13 mouse cellular contexts compared by ENCODE assay signal in genomic region chr11:98289873-98290272, GRCm38 (mm10). TPM values are rescaled to one million over a fixed set of nuclear protein-coding genes. Genes with fewer than 3 reads are reported as not detected.
DNase-seq lines count a peak whose midpoint lies in the region; ATAC-seq and TF ChIP-seq lines count a peak whose summit lies in the region.
"Had no signal": no experiment of that assay in that cellular context is flagged by ENCODE, and none has a peak within 500 bp of the region (broad histone marks: within the 10 kb centered on the region; RNA-seq: fewer than 3 reads in every experiment).

No protein-coding gene starts in this region.

- H3K4me3 ChIP-seq in left cerebral cortex, adult 2 months = no peak overlapping the region
- no peak overlapping the region for H3K4me3 ChIP-seq in forebrain, embryonic 14.5 days (ENCODE audit: low read depth, low read length)
- H3K4me3 ChIP-seq in midbrain, postnatal 0 days (ENCODE audit: low read depth, low read length) = no peak overlapping the region

- H3K4me1 ChIP-seq in forebrain, embryonic 14.5 days (ENCODE audit: control insufficient read depth, insufficient read depth, low read length) = peaks cover 52% of the 10 kb centered on the region
- 0 out of 2 replicates have a peak, but pooled peaks cover 4% of the 10 kb centered on the region for H3K4me1 ChIP-seq in midbrain, postnatal 0 days (ENCODE audit: insufficient read depth, low read length)

- H3K9me3 ChIP-seq in forebrain, embryonic 14.5 days (replicated peaks; ENCODE audit: control insufficient read depth, low read length) = no peaks in the 10 kb centered on the region
- H3K9me3 ChIP-seq in midbrain, postnatal 0 days (ENCODE audit: low read length) = no peaks in the 10 kb centered on the region

- no peaks in the 10 kb centered on the region for H3K27me3 ChIP-seq in forebrain, embryonic 14.5 days (replicated peaks; ENCODE audit: control insufficient read depth, insufficient read depth, low read length)
- no peaks in the 10 kb centered on the region for H3K27me3 ChIP-seq in midbrain, postnatal 0 days (ENCODE audit: insufficient read depth, low read length)

- no peak overlapping the region for H3K4me2 ChIP-seq in forebrain, embryonic 14.5 days (ENCODE audit: low read length)
- no peak overlapping the region for H3K4me2 ChIP-seq in midbrain, postnatal 0 days (ENCODE audit: low read depth, low read length, poor library complexity, severe bottlenecking)

- no peaks in the 10 kb centered on the region for H3K36me3 ChIP-seq in forebrain, embryonic 14.5 days (ENCODE audit: control insufficient read depth, insufficient read depth, low read length)
- H3K36me3 ChIP-seq in midbrain, postnatal 0 days (ENCODE audit: insufficient read depth, low read length) = no peaks in the 10 kb centered on the region

- H3K9ac ChIP-seq in forebrain, embryonic 14.5 days (ENCODE audit: low read length) = no peak overlapping the region
- H3K9ac ChIP-seq in midbrain, postnatal 0 days (replicated peaks; ENCODE audit: low read length, poor library complexity, severe bottlenecking) = 0 out of 2 replicates have a peak overlapping the region, but pooled peaks have one; percentile 19

- TF ChIP-seq CTCF in left cerebral cortex, adult 2 months (IDR thresholded peaks at IDR 0.05) = no peak
- TF ChIP-seq CTCF in midbrain, postnatal 0 days (IDR thresholded peaks at IDR 0.05) = no peak

- peak; percentile 27 for ATAC-seq in forebrain, embryonic 14.5 days
- ATAC-seq in midbrain, postnatal 0 days (ENCODE audit: low FRiP score) = no peak
- ATAC-seq: inflammation-experienced regulatory T-cells, adult 6 months had no signal

- intact Hi-C loops in left cerebral cortex, adult 2 months (cut with DNase I) = no loop called here
- intact Hi-C loops in left cerebral cortex, postnatal 10 days (cut with DNase I) = no loop called here

- DNase-seq in cerebellum, adult 9-10 months = peak; percentile 64
- DNase-seq in cerebellum, adult 11 months = no peak
- peak; percentile 34 to 38 for DNase-seq in left cerebral cortex, adult 2 months (ENCODE audit: extremely low spot score in 1 of 2, low spot score in 2 of 2)
- DNase-seq in left cerebral cortex, postnatal 10 days (ENCODE audit: extremely low spot score in 1 of 2, low spot score in 2 of 2) = no peak
- peak; percentile 90 for DNase-seq in forebrain, embryonic 14.5 days (ENCODE audit: low spot score)
- DNase-seq in midbrain, postnatal 0 days (ENCODE audit: low spot score) = peak; percentile 65
- no peak for DNase-seq in thymus, postnatal 36 days
- no peak for DNase-seq in spleen, postnatal 10 days (ENCODE audit: low spot score in 2 of 2)
- DNase-seq: adrenal gland, adult 2 months; heart, adult 18-20 months; lung, adult 2 months had no signal

- H3K27ac ChIP-seq in left cerebral cortex, adult 2 months = no peak overlapping the region
- peak overlapping the region; percentile 92 for H3K27ac ChIP-seq in forebrain, embryonic 14.5 days (ENCODE audit: low read depth, low read length)
- no peak overlapping the region for H3K27ac ChIP-seq in midbrain, postnatal 0 days (ENCODE audit: low read depth, low read length)

- WGBS in forebrain, embryonic 14.5 days = 23% methylated on average over 13 of the region's 13 CpGs
- WGBS in midbrain, postnatal 0 days = 34% methylated on average over 13 of the region's 13 CpGs

RNA-seq across cellular contexts. Expression of gene Neurod2, which starts 39.6 kb away (rescaled TPM):
- total RNA-seq in left cerebral cortex, adult 2 months (2021) = 10 to 100 TPM; 70.2 to 76.3 TPM
- 10 to 100 TPM; 63.4 to 67.0 TPM for total RNA-seq in left cerebral cortex, postnatal 10 days (2021)
- polyA plus RNA-seq in forebrain, embryonic 14.5 days (2014; fragmentation: Nextera tagmentation; extraction: Ambion mirVana) = 64.1 and 90.9 TPM in 2 replicates
- total RNA-seq in midbrain, postnatal 0 days (2014; rRNA removed) = 11.6 and 24.4 TPM in 2 replicates
- 2.1 and 3.3 TPM in 2 replicates for polyA plus RNA-seq in midbrain, postnatal 0 days (2015; fragmentation: Nextera tagmentation; extraction: Ambion mirVana)
- total RNA-seq: adrenal gland, adult 2 months; heart, adult 18-20 months had no signal
- polyA plus RNA-seq: adrenal gland, adult 2 months; inflammation-experienced regulatory T-cells, adult 6 months; lung, adult 2 months; urinary bladder, adult 2 months had no signal

RNA-seq across cellular contexts. Expression of gene Ppp1r1b, which starts 58.3 kb away (rescaled TPM):
- total RNA-seq in left cerebral cortex, adult 2 months (2021) = 100 to 1,000 TPM; 146 to 208 TPM
- total RNA-seq in left cerebral cortex, postnatal 10 days (2021) = 100 to 1,000 TPM in 1 of 2 experiments, 10 to 100 TPM in 1; 59.5 to 126 TPM
- 33.1 and 42.2 TPM in 2 replicates for polyA plus RNA-seq in forebrain, embryonic 14.5 days (2014; fragmentation: Nextera tagmentation; extraction: Ambion mirVana)
- total RNA-seq in midbrain, postnatal 0 days (2014; rRNA removed) = 1.8 and 5.0 TPM in 2 replicates
- 4.2 and 5.3 TPM in 2 replicates for polyA plus RNA-seq in midbrain, postnatal 0 days (2015; fragmentation: Nextera tagmentation; extraction: Ambion mirVana)
- polyA plus RNA-seq: inflammation-experienced regulatory T-cells, adult 6 months had no signal

Comparison
In these comparisons a context has a peak if more than half of its experiments do, and no peak if none do; other contexts are left out.
1. DNase-seq: peak in cerebellum, adult 9-10 months (single experiment), left cerebral cortex, adult 2 months (2 of 2), forebrain, embryonic 14.5 days (single experiment) and midbrain, postnatal 0 days (single experiment); none in cerebellum, adult 11 months (single experiment), left cerebral cortex, postnatal 10 days (0 of 2), thymus, postnatal 36 days (0 of 2) and spleen, postnatal 10 days (0 of 2).
2. RNA of gene Ppp1r1b, which starts 58.3 kb away (total RNA-seq): 146 to 208 TPM in left cerebral cortex, adult 2 months and 59.5 to 126 TPM in left cerebral cortex, postnatal 10 days; 1.8 to 5.0 TPM in midbrain, postnatal 0 days; every median in the first group is over 10 times any median in the second.